Mouse (Mus musculus) intestine, embryonic 15.5 days (tissue): ENCODE results near the gene Pfkfb4. TPM values are rescaled to one million over a fixed set of nuclear protein-coding genes. Genes with fewer than 3 reads are reported as not detected.

ENCODE experiments used
- ATAC-seq: fragments of 200-750 bp; cut with Nextera tagmentation; 2 replicates; pipeline ENCODE4 v1.8.0; 2017; ENCODE audit warnings: moderate TSS enrichment, moderate library complexity
- H3K27ac ChIP-seq: fragments of 300-500 bp; sonication (generic); 2 replicates; pipeline ENCODE4 v1.5.1; 2015; ENCODE audit warnings: mild to moderate bottlenecking, inconsistent platforms
- H3K27me3 ChIP-seq: fragments of 300-500 bp; sonication (generic); replicated peaks from 2 replicates; pipeline ENCODE4 v1.6.1; 2015; ENCODE audit warnings: inconsistent platforms
- H3K36me3 ChIP-seq: fragments of 300-500 bp; sonication (generic); 2 replicates; pipeline ENCODE4 v1.6.1; 2015; ENCODE audit warnings: inconsistent platforms
- H3K4me1 ChIP-seq: fragments of 300-500 bp; sonication (generic); replicated peaks from 2 replicates; pipeline ENCODE4 v1.6.1; 2015; ENCODE audit warnings: inconsistent platforms
- H3K4me2 ChIP-seq: fragments of 300-500 bp; sonication (generic); replicated peaks from 2 replicates; pipeline ENCODE4 v1.6.1; 2015; ENCODE audit warnings: mild to moderate bottlenecking, inconsistent platforms
- H3K4me3 ChIP-seq: fragments of 300-500 bp; sonication (generic); replicated peaks from 2 replicates; pipeline ENCODE4 v1.5.1; 2015; ENCODE audit warnings: inconsistent platforms
- H3K9ac ChIP-seq: fragments of 300-500 bp; sonication (generic); 2 replicates; pipeline ENCODE4 v1.6.1; 2015; ENCODE audit warnings: inconsistent platforms
- H3K9me3 ChIP-seq: fragments of 300-500 bp; sonication (generic); 2 replicates; pipeline ENCODE4 v1.6.1; 2016; ENCODE audit warnings: inconsistent platforms
- WGBS: fragments of 180-500 bp; shearing (Covaris S2); methylation state at CpG from one replicate; pipeline ENCODE4 v1.1.7; 2015; 5-methylcytosine and 5-hydroxymethylcytosine counted together
- polyA plus RNA-seq: library from polyadenylated mRNA; unstranded; fragments of >200 nt; fragmentation: Nextera tagmentation; extraction: Ambion mirVana; gene quantifications from 2 replicates; pipeline ENCODE4 v1.2.1, GENCODE M21; 2015

The Pfkfb4 gene
- polyA plus RNA-seq, 1 experiment from 2014 or later = 11.5 TPM

GRCm38 (mm10) chr9:108976483-108976882, 15.1 kb upstream of the Pfkfb4 start:
- no peak overlapping the region for H3K9ac ChIP-seq
- no peaks in the 10 kb centered on the region for H3K27me3 ChIP-seq
- ATAC-seq = no peak
- H3K9me3 ChIP-seq = no peaks in the 10 kb centered on the region
- no peak overlapping the region for H3K27ac ChIP-seq
- H3K4me1 ChIP-seq = no peaks in the 10 kb centered on the region
- H3K4me3 ChIP-seq = no peak overlapping the region
- no peak overlapping the region for H3K4me2 ChIP-seq
- no peaks in the 10 kb centered on the region for H3K36me3 ChIP-seq
- WGBS = 82% methylated on average over 9 of the region's 9 CpGs

- Histone ChIP-seq H3K27me3 (no peaks in the 10 kb centered on the region), H3K4me3 (no peak overlapping the region), H3K9ac (no peak overlapping the region), H3K4me1 (no peaks in the 10 kb centered on the region), H3K27ac (no peak overlapping the region), H3K4me2 (no peak overlapping the region), H3K9me3 (no peaks in the 10 kb centered on the region), H3K36me3 (no peaks in the 10 kb centered on the region)
- 72% methylated on average over 7 of the region's 7 CpGs for WGBS
- no peak for ATAC-seq
Measured at GRCm38 (mm10) chr9:108977966-108978365, 13.6 kb upstream of the Pfkfb4 start.

- ATAC-seq = no peak
- Histone ChIP-seq H3K36me3 (no peaks in the 10 kb centered on the region), H3K4me1 (0 out of 2 replicates have a peak, but pooled peaks cover 2% of the 10 kb centered on the region), H3K4me3 (no peak overlapping the region), H3K4me2 (no peak overlapping the region), H3K27me3 (no peaks in the 10 kb centered on the region), H3K9ac (no peak overlapping the region), H3K27ac (no peak overlapping the region), H3K9me3 (no peaks in the 10 kb centered on the region)
- whole genome bisulfite sequencing = 77% methylated on average over 8 of the region's 8 CpGs
Measured at GRCm38 (mm10) chr9:108982498-108982897, 9.1 kb upstream of the Pfkfb4 start.

GRCm38 (mm10) chr9:108983209-108983608, 8.4 kb upstream of the Pfkfb4 start:
- no peak overlapping the region for H3K4me2 ChIP-seq
- no peaks in the 10 kb centered on the region for H3K27me3 ChIP-seq
- H3K9ac ChIP-seq = no peak overlapping the region
- H3K27ac ChIP-seq = no peak overlapping the region
- no peaks in the 10 kb centered on the region for H3K36me3 ChIP-seq
- no peaks in the 10 kb centered on the region for H3K9me3 ChIP-seq
- peaks cover 9% of the 10 kb centered on the region for H3K4me1 ChIP-seq
- no peak for ATAC-seq
- H3K4me3 ChIP-seq = no peak overlapping the region
- 71% methylated on average over 9 of the region's 9 CpGs for WGBS

GRCm38 (mm10) chr9:108985710-108986109, 5.9 kb upstream of the Pfkfb4 start, which contains the start of gene Ucn2:
TSS of gene Ucn2 (plus strand) at chr9:108986010.
- H3K9me3 ChIP-seq = no peaks in the 10 kb centered on the region
- H3K27ac ChIP-seq = no peak within 1 kb of the TSS
- H3K4me1 ChIP-seq = peaks cover 33% of the 10 kb centered on the region
- 78% methylated on average over 4 of the region's 4 CpGs for WGBS
- no peak within 1 kb of the TSS for H3K4me3 ChIP-seq
- H3K9ac ChIP-seq = no peak within 1 kb of the TSS
- ATAC-seq = no peak
- no peak within 1 kb of the TSS for H3K4me2 ChIP-seq
- no peaks in the 10 kb centered on the region for H3K36me3 ChIP-seq
- H3K27me3 ChIP-seq = no peaks in the 10 kb centered on the region

- H3K9ac ChIP-seq = no peak overlapping the region
- H3K27me3 ChIP-seq = no peaks in the 10 kb centered on the region
- H3K4me1 ChIP-seq = peaks cover 39% of the 10 kb centered on the region
- H3K27ac ChIP-seq = no peak overlapping the region
- no peaks in the 10 kb centered on the region for H3K9me3 ChIP-seq
- no peaks in the 10 kb centered on the region for H3K36me3 ChIP-seq
- 18% methylated on average over 15 of the region's 15 CpGs for WGBS
- no peak overlapping the region; the same call in 1 of the 2 replicates for H3K4me3 ChIP-seq
- peak overlapping the region; percentile 57 for H3K4me2 ChIP-seq
- no peak for ATAC-seq
Measured at GRCm38 (mm10) chr9:108987704-108988350, 3.8 kb upstream of the Pfkfb4 start.

- Histone ChIP-seq H3K9me3 (no peaks in the 10 kb centered on the region), H3K4me1 (peaks cover 42% of the 10 kb centered on the region), H3K27me3 (no peaks in the 10 kb centered on the region), H3K4me2 (peak overlapping the region; percentile 19; the same call in 1 of the 2 replicates), H3K4me3 (no peak overlapping the region), H3K36me3 (no peaks in the 10 kb centered on the region), H3K9ac (no peak overlapping the region), H3K27ac (peak overlapping the region; percentile 54)
- WGBS = 63% methylated on average over 4 of the region's 4 CpGs
- ATAC-seq = no peak
Measured at GRCm38 (mm10) chr9:108989802-108990461, 1.6 kb upstream of the Pfkfb4 start.

GRCm38 (mm10) chr9:108990462-108990820, 1.1 kb upstream of the Pfkfb4 start:
- no peak for ATAC-seq
- H3K36me3 ChIP-seq = no peaks in the 10 kb centered on the region
- no peak overlapping the region for H3K4me3 ChIP-seq
- H3K4me2 ChIP-seq = no peak overlapping the region; the same call in 1 of the 2 replicates
- H3K27me3 ChIP-seq = no peaks in the 10 kb centered on the region
- H3K4me1 ChIP-seq = peaks cover 45% of the 10 kb centered on the region
- no peak overlapping the region for H3K9ac ChIP-seq
- peak overlapping the region; percentile 54 for H3K27ac ChIP-seq
- WGBS = 79% methylated on average over 7 of the region's 7 CpGs
- no peaks in the 10 kb centered on the region for H3K9me3 ChIP-seq

GRCm38 (mm10) chr9:108992085-108992469, 499 bp downstream of the Pfkfb4 start:
- no peak for ATAC-seq
- no peaks in the 10 kb centered on the region for H3K27me3 ChIP-seq
- H3K27ac ChIP-seq = peak overlapping the region; percentile 52; the same call in 1 of the 2 replicates
- WGBS = 8% methylated on average over 18 of the region's 18 CpGs
- H3K4me3 ChIP-seq = peak overlapping the region; percentile 56
- peaks cover 49% of the 10 kb centered on the region for H3K4me1 ChIP-seq
- peak overlapping the region; percentile 89 for H3K4me2 ChIP-seq
- H3K9me3 ChIP-seq = no peaks in the 10 kb centered on the region
- no peaks in the 10 kb centered on the region for H3K36me3 ChIP-seq
- H3K9ac ChIP-seq = peak overlapping the region; percentile 64

GRCm38 (mm10) chr9:108992620-108993361, 1.2 kb downstream of the Pfkfb4 start:
- ATAC-seq = no peak
- Histone ChIP-seq H3K27ac (no peak overlapping the region), H3K9ac (no peak overlapping the region), H3K9me3 (no peaks in the 10 kb centered on the region), H3K4me1 (peaks cover 44% of the 10 kb centered on the region), H3K36me3 (no peaks in the 10 kb centered on the region), H3K4me2 (peak overlapping the region; percentile 89), H3K27me3 (no peaks in the 10 kb centered on the region), H3K4me3 (peak overlapping the region; percentile 56; the same call in 1 of the 2 replicates)
- 74% methylated on average over 9 of the region's 9 CpGs for WGBS

GRCm38 (mm10) chr9:108996411-108996810, 4.8 kb downstream of the Pfkfb4 start:
- ATAC-seq = no peak
- Histone ChIP-seq H3K4me2 (0 out of 2 replicates have a peak overlapping the region, but pooled peaks have one; percentile 11), H3K4me3 (no peak overlapping the region), H3K27ac (peak overlapping the region; percentile 82), H3K4me1 (peaks cover 15% of the 10 kb centered on the region), H3K9me3 (no peaks in the 10 kb centered on the region), H3K27me3 (no peaks in the 10 kb centered on the region), H3K9ac (0 out of 2 replicates have a peak overlapping the region, but pooled peaks have one; percentile 3), H3K36me3 (no peaks in the 10 kb centered on the region)
- 59% methylated on average over 9 of the region's 9 CpGs for WGBS
